Mouse (Mus musculus): ENCODE results near the gene Slc23a2. TPM values are rescaled to one million over a fixed set of nuclear protein-coding genes. Genes with fewer than 3 reads are reported as not detected.

Gene Slc23a2
- polyA plus RNA-seq, 1 experiment, result 1.7 TPM

- TF ChIP-seq GATA1 (IDR thresholded peaks at IDR 0.05; ENCODE audit: low read length), result no peak
These were observed 138.1 kb downstream of the Slc23a2 start for GRCm38 (mm10) chr2:132006561-132007474.

GRCm38 (mm10) chr2:132005445-132005844 lies 139.5 kb downstream of the Slc23a2 start:
- no peak for TF ChIP-seq GATA1 (IDR thresholded peaks at IDR 0.05; ENCODE audit: low read length)

GRCm38 (mm10) chr2:132004495-132005136 lies 140.3 kb downstream of the Slc23a2 start:
- TF ChIP-seq GATA1 (IDR thresholded peaks at IDR 0.05; ENCODE audit: low read length), result no peak

GRCm38 (mm10) chr2:132003916-132004315 lies 141.0 kb downstream of the Slc23a2 start:
- TF ChIP-seq GATA1 (IDR thresholded peaks at IDR 0.05; ENCODE audit: low read length), result no peak

Other genes starting within 250 kb of the Slc23a2 start
- gene Prnp, start 235.2 kb downstream of the Slc23a2 start, polyA plus RNA-seq (2012), result 159 and 194 TPM in 2 replicates
- gene Prn, start 235.2 kb downstream of the Slc23a2 start, polyA plus RNA-seq (2012), result 0.02 TPM in 1 of 2 replicates, not detected in the other
- gene Prnd, start 194.2 kb downstream of the Slc23a2 start, polyA plus RNA-seq (2012), result 0.08 and 0.17 TPM in 2 replicates
- gene Rassf2, start 114.8 kb downstream of the Slc23a2 start, polyA plus RNA-seq (2012), result not detected in 2 replicates
- gene Tmem230, start 102.7 kb upstream of the Slc23a2 start, polyA plus RNA-seq (2012), result 31.7 and 37.0 TPM in 2 replicates
- gene Pcna, start 108.2 kb upstream of the Slc23a2 start, polyA plus RNA-seq (2012), result 21.1 and 77.7 TPM in 2 replicates
- 9.4 and 11.9 TPM in 2 replicates for gene Cds2, start 118.0 kb upstream of the Slc23a2 start, polyA plus RNA-seq (2012)
- gene Prokr2, start 240.3 kb upstream of the Slc23a2 start, polyA plus RNA-seq (2012), result not detected in 2 replicates

Measured in G1E-ER4 (cell line).